Mouse (Mus musculus) stomach, postnatal 0 days (tissue): ENCODE measurements around the gene Acss1.

Source experiments
- CTCF ChIP-seq: IDR thresholded peaks from 2 replicates; pipeline ENCODE4 v1.5.1; 2016; ENCODE audit warnings: antibody characterized with exemption, low read depth, mild to moderate bottlenecking, moderate library complexity
- EP300 ChIP-seq: optimal IDR thresholded peaks from 2 replicates; pipeline ENCODE3; 2016; ENCODE audit warnings: antibody characterized with exemption

GRCm38 (mm10) chr2:150627140-150627539 lies 41.2 kb downstream of the Acss1 start:
- TF ChIP-seq EP300 (no peak), CTCF (no peak)
